Mouse (Mus musculus): ENCODE measurements at regions not wholly inside any gene's neighbourhood (a gene's known extent, or its start where the extent isn't known, plus 50 kb on each side); places are given as distances from the start of the nearest gene placed in this dataset.
A peak's percentile ranks its signal among the peaks of the same experiment; 100 is the strongest.

DNA sequence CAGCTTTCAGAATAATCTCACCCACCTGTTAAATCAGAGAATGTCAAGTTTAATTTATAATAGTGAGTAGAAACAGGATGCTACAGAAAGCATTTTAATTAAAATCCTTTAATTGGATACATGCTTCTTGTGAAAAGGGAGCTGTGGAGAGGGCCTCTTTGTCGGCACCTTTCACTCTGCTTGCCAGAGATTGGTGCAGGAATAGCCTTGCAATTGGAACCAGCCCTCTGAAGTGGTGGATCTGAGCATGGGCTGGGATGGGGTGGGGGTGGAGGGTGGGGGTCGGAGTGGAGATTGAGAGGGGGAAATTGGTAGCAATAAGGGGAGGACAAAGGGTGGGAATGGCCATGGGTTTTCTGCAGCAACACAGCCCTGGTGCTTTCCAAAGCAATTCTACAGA, 207.2 kb downstream of the Tbx15 start:
- no peaks in the 10 kb centered on the region for H3K9me3 ChIP-seq (replicated peaks)
- ATAC-seq (ENCODE audit: low FRiP score) = no peak
- no peaks in the 10 kb centered on the region for H3K36me3 ChIP-seq
- no peaks in the 10 kb centered on the region for H3K27me3 ChIP-seq (replicated peaks)
- no peaks in the 10 kb centered on the region for H3K4me1 ChIP-seq
- no peak overlapping the region for H3K9ac ChIP-seq (replicated peaks)
- H3K27ac ChIP-seq (replicated peaks) = no peak overlapping the region
- 18% methylated on average over 2 of the region's 2 CpGs for whole genome bisulfite sequencing
- H3K4me2 ChIP-seq = no peak overlapping the region
- no peak overlapping the region for H3K4me3 ChIP-seq (replicated peaks)

DNA sequence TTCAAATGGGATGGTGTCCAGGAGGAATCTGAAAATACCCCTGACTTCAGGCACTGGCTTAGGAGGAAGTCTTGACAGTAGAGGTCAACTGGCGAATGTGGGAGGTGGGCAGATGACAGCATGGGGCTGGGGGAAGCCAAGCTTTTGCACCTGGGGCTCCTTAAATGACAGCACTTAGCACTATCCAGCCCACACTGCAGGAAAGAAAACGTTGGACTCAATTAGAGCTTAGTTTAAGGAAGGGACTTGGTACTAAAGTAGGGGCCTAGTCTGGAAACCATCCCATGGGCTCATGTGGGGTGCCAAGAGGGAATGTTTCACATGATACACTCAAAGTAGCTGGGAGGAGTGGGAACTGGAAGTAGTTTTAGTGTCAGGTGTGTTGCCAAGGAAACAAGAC, 207.6 kb downstream of the Tbx15 start:
- Histone ChIP-seq H3K4me2 (no peak overlapping the region), H3K27me3 (replicated peaks) (no peaks in the 10 kb centered on the region), H3K27ac (replicated peaks) (no peak overlapping the region), H3K9me3 (replicated peaks) (no peaks in the 10 kb centered on the region), H3K9ac (replicated peaks) (no peak overlapping the region), H3K4me3 (replicated peaks) (no peak overlapping the region), H3K4me1 (no peaks in the 10 kb centered on the region), H3K36me3 (no peaks in the 10 kb centered on the region)
- no peak for ATAC-seq (ENCODE audit: low FRiP score)
- 34% methylated on average over 2 of the region's 2 CpGs for WGBS

DNA sequence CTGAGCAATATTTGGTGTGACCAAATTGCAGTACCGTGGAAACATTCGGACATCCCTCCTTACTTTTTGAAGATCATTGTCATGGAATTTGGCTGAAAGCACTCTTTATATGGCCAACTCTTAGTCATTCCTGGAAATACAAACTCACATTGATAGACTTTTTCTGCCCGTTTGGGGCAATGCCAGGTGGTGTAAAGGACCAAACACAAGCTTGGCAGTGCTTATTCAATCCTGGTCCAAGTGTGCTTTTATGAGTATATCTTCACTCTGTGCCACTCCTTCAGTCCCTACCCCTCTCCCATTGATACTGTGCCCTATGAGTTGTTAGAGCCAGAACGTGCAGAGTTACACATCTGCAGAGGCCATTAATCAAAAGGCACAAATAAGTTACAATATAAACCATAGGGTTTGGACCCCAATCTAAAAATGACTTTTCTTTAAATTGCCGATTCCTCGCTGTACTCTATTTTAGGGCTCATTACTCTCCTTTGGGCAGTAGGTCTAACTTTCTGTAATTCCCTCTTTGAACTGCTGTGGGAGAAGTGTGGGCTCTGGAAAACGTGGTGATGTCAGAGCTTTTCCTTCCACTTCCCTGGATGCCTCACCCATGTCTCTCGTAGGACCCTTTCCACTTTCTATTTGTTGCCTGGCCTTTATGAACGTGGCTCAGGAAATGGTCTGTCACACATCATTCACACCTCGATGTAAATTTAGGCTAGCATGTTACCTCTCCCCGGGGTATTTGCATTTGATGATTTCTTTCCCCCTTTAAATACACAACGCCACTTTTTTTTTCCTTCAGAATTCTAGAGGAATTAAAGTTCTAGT, 219.1 kb downstream of the Tbx15 start:
- no peak for ATAC-seq (ENCODE audit: low FRiP score)
- Histone ChIP-seq H3K27me3 (replicated peaks) (no peaks in the 10 kb centered on the region), H3K4me2 (no peak overlapping the region), H3K9ac (replicated peaks) (no peak overlapping the region), H3K9me3 (replicated peaks) (no peaks in the 10 kb centered on the region), H3K4me1 (no peaks in the 10 kb centered on the region), H3K36me3 (no peaks in the 10 kb centered on the region), H3K27ac (replicated peaks) (no peak overlapping the region), H3K4me3 (replicated peaks) (no peak overlapping the region)
- 75% methylated on average over 12 of the region's 12 CpGs for WGBS

DNA sequence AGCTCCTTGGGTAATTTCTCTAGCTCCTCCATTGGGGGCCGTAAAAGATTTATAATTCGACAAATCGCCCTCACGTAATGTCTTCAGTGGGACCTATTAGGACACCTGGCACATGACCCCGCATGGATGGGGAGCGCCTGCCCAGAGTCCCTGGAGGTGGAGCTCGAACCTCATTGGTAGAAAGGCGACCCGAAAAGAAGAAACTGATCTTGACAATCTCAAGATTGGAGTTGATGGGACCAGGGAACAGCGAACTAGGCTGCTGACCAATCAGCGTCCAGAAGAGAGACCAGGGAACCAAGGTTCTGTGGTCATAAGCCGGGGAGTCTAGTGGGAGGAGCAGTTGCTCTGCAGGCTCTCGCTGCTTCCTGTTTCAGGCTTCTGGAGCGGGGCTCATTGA, 259.8 kb downstream of the Tbx15 start:
- no peak overlapping the region for H3K27ac ChIP-seq (replicated peaks)
- no peaks in the 10 kb centered on the region for H3K9me3 ChIP-seq (replicated peaks)
- H3K4me1 ChIP-seq = no peaks in the 10 kb centered on the region
- no peak overlapping the region for H3K4me2 ChIP-seq
- H3K36me3 ChIP-seq = no peaks in the 10 kb centered on the region
- 84% methylated on average over 14 of the region's 14 CpGs for whole genome bisulfite sequencing
- no peak for ATAC-seq (ENCODE audit: low FRiP score)
- H3K27me3 ChIP-seq (replicated peaks) = no peaks in the 10 kb centered on the region
- H3K9ac ChIP-seq (replicated peaks) = no peak overlapping the region
- H3K4me3 ChIP-seq (replicated peaks) = no peak overlapping the region

DNA sequence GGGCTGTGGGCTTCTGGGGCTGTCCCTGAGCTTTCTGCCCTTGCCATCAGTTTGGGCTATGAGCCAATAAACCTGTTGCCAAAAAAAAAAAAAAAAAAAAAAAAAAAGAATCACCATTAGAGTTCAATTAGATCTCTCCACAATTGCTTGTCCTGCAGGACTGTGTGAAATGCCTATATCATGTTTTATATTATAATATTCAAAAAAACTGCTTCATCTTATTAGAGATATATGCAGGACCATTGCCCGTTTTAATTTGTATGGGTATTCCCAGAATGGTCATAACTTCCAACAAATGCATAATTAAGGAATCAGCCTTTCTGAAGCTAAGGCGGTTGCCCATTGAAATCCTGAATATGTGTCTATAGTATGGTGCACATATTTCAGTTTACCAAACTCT, 264.6 kb downstream of the Tbx15 start:
- Histone ChIP-seq H3K9me3 (replicated peaks) (no peaks in the 10 kb centered on the region), H3K4me2 (no peak overlapping the region), H3K27ac (replicated peaks) (no peak overlapping the region), H3K27me3 (replicated peaks) (no peaks in the 10 kb centered on the region), H3K4me1 (no peaks in the 10 kb centered on the region), H3K36me3 (no peaks in the 10 kb centered on the region), H3K9ac (replicated peaks) (no peak overlapping the region), H3K4me3 (replicated peaks) (no peak overlapping the region)
- 52% methylated on average over 2 of the region's 2 CpGs for WGBS
- ATAC-seq (ENCODE audit: low FRiP score) = peak; percentile 57

DNA sequence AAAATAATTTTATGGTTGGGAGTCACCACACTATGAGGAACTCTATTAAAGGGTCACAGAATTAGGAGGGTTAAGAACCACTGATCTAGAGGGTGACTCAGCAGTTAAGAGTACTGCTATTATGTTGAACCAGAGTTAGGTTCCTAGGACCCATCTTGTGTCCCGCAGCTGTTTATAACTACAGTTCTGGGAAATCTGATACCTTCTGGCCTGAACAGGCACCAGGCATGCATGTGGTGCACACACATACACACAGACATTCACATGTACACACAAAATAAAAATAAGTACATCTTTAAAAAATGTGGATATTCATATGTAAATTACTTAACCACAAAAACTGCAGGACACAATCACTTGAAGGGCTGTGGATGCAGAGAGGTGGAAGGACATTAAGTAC, 272.1 kb downstream of the Tbx15 start:
- H3K4me1 ChIP-seq = no peaks in the 10 kb centered on the region
- H3K4me3 ChIP-seq (replicated peaks) = no peak overlapping the region
- no peaks in the 10 kb centered on the region for H3K9me3 ChIP-seq (replicated peaks)
- no peaks in the 10 kb centered on the region for H3K27me3 ChIP-seq (replicated peaks)
- H3K27ac ChIP-seq (replicated peaks) = no peak overlapping the region
- ATAC-seq (ENCODE audit: low FRiP score) = no peak
- H3K36me3 ChIP-seq = no peaks in the 10 kb centered on the region
- no peak overlapping the region for H3K4me2 ChIP-seq
- no peak overlapping the region for H3K9ac ChIP-seq (replicated peaks)
- WGBS = 95% methylated on average over 1 of the region's 1 CpGs

DNA sequence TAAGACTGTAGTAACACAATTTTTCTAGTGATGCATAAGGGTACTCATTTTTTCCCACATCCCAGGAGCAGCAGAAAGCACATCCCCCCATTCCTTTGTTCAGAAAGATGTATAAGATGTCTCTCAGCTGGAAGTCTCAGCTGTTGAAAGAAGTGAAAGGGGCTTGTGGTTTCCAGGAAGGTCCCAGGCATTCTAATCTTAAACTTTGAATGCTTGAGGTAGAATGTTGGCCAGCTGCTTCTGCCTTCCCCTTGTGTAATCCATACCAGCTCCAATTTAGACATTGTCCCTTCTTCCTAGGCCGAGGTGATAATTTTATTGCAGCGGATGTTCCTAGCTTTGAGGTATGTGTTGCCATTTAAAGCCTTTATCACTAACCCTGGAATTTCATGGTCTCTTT, 272.8 kb downstream of the Tbx15 start:
- Histone ChIP-seq H3K4me3 (replicated peaks) (no peak overlapping the region), H3K27ac (replicated peaks) (no peak overlapping the region), H3K4me1 (no peaks in the 10 kb centered on the region), H3K27me3 (replicated peaks) (no peaks in the 10 kb centered on the region), H3K4me2 (no peak overlapping the region), H3K36me3 (no peaks in the 10 kb centered on the region), H3K9ac (replicated peaks) (no peak overlapping the region), H3K9me3 (replicated peaks) (no peaks in the 10 kb centered on the region)
- no peak for ATAC-seq (ENCODE audit: low FRiP score)
- 81% methylated on average over 2 of the region's 2 CpGs for WGBS

DNA sequence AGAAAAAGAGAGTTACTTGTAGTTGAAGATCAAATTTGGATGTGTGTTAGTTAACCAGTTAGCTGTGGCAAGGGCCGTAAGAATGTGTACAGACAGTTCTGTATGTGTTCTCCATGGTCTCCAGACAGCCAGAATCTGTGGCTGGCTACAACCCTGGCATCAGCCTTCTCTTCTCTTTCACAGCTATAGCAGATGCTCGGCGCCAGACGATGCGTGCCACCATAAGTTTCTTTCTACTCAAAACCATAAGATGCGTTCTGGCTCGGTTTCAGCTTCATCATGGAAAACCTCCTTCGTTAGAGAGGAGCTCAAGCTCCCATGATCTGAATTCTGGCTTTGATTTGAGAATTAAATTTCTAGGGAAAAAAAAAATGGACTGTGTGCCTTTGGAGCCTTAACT, 275.6 kb downstream of the Tbx15 start:
- Histone ChIP-seq H3K36me3 (no peaks in the 10 kb centered on the region), H3K27ac (replicated peaks) (no peak overlapping the region), H3K4me3 (replicated peaks) (no peak overlapping the region), H3K9me3 (replicated peaks) (no peaks in the 10 kb centered on the region), H3K9ac (replicated peaks) (no peak overlapping the region), H3K4me2 (no peak overlapping the region), H3K27me3 (replicated peaks) (no peaks in the 10 kb centered on the region), H3K4me1 (no peaks in the 10 kb centered on the region)
- WGBS = 93% methylated on average over 8 of the region's 8 CpGs
- no peak for ATAC-seq (ENCODE audit: low FRiP score)

DNA sequence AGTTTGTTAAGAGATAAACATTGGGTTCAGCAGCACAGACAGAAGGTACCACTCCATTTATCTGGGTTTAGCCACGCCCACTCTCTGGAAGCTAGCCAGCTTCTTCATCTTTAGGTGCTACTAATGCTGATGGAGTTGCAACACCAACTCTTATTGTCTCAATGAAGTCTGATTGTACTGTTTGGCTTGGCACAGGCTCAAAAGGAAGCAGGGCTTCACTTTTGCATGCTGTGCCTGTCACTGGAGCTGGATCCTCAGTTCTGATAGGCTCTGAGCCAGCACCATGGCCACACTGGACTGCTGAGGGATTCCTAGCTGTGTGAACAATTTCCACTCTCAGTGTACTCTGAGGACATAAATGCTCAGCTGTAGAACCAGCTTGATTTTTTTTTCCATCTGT, 320.7 kb downstream of the Tbx15 start:
- Histone ChIP-seq H3K27ac (replicated peaks) (no peak overlapping the region), H3K4me1 (no peaks in the 10 kb centered on the region), H3K27me3 (replicated peaks) (no peaks in the 10 kb centered on the region), H3K4me2 (no peak overlapping the region), H3K4me3 (replicated peaks) (no peak overlapping the region), H3K9ac (replicated peaks) (no peak overlapping the region), H3K36me3 (no peaks in the 10 kb centered on the region), H3K9me3 (replicated peaks) (no peaks in the 10 kb centered on the region)
- ATAC-seq (ENCODE audit: low FRiP score) = no peak
- 77% methylated on average over 1 of the region's 1 CpGs for WGBS

DNA sequence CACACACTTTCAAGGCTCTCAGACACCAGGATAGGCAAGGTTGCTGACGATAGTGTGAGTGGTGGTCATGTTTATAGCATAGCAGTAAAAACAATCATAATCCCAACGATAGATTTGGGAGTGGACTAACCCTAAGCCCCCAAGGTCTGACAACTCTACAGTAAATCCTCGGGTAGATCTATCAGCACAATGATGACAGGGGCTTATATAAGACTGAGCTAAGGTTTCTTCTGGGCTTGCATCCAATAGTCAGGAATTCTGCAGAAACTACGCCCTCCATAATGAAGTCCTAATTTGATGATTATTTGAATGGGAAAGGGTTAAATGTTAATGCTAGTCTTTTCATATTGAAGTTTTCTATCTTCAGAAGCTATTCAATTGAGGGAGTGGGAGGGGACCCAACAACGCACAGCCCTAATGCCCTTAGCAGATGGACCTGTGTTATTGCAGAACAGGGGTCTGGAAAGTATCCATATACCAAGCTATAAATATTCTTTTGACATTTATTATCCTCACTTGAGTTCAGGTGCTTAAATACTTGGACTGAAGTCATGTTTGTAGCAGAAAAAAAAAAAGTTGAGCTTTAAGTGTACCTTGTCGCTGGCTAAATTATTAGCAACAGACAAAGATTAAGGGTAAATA, 311.8 kb upstream of the Spag17 start:
- Histone ChIP-seq H3K9ac (replicated peaks) (no peak overlapping the region), H3K9me3 (replicated peaks) (no peaks in the 10 kb centered on the region), H3K36me3 (no peaks in the 10 kb centered on the region), H3K4me2 (no peak overlapping the region), H3K27ac (replicated peaks) (no peak overlapping the region), H3K4me1 (no peaks in the 10 kb centered on the region), H3K4me3 (replicated peaks) (no peak overlapping the region), H3K27me3 (replicated peaks) (no peaks in the 10 kb centered on the region)
- WGBS = 76% methylated on average over 6 of the region's 6 CpGs
- ATAC-seq (ENCODE audit: low FRiP score) = no peak

DNA sequence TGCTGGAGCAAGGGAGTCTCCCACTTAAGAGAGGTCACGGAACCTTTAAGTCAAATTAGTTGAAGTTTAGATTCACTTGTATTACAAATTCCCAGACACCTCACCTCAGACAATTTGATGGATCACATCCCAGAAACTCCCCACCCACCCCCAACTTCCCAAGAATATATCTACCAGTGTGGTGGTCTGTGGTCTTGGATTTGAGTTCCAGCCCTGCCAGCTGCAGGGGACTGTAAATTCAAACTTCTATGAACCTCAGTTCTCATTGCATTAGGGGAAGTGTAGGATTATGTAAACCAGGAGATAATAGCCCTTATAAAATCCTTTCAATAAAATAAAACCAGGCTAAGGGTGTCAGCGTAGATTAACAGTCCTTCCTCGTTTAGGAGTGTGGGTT, 311.2 kb upstream of the Spag17 start:
- no peak for ATAC-seq (ENCODE audit: low FRiP score)
- Histone ChIP-seq H3K4me3 (replicated peaks) (no peak overlapping the region), H3K27ac (replicated peaks) (no peak overlapping the region), H3K9ac (replicated peaks) (no peak overlapping the region), H3K27me3 (replicated peaks) (no peaks in the 10 kb centered on the region), H3K4me2 (no peak overlapping the region), H3K4me1 (no peaks in the 10 kb centered on the region), H3K9me3 (replicated peaks) (no peaks in the 10 kb centered on the region), H3K36me3 (no peaks in the 10 kb centered on the region)
- 79% methylated on average over 3 of the region's 3 CpGs for WGBS

DNA sequence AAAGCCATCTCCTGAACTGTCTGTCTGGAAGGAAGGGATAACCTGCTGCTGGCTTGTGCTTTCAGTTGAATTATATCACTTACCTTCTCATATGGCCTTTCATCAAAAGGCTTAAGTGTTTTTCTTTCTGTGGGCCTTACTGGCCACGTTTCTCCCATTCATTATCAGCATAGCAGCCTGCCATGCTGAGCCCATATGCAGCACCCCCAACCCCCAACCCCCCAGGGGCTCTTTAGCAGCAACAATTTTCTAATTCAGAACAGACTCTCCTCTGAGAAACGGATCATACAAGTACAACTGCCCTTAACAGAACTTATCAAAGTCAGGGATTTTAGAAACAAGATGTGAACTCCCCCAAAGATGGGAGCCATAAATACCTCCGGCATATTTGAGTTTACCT, 282.5 kb upstream of the Spag17 start:
- Histone ChIP-seq H3K4me2 (no peak overlapping the region), H3K9me3 (replicated peaks) (no peaks in the 10 kb centered on the region), H3K27me3 (replicated peaks) (no peaks in the 10 kb centered on the region), H3K36me3 (no peaks in the 10 kb centered on the region), H3K4me1 (no peaks in the 10 kb centered on the region), H3K27ac (replicated peaks) (no peak overlapping the region), H3K4me3 (replicated peaks) (no peak overlapping the region), H3K9ac (replicated peaks) (no peak overlapping the region)
- WGBS = 48% methylated on average over 3 of the region's 3 CpGs
- no peak for ATAC-seq (ENCODE audit: low FRiP score)

Data from neural tube, embryonic 15.5 days (tissue).